Comparison of ENCODE assay signal across 9 mouse cellular contexts in the genomic region with DNA sequence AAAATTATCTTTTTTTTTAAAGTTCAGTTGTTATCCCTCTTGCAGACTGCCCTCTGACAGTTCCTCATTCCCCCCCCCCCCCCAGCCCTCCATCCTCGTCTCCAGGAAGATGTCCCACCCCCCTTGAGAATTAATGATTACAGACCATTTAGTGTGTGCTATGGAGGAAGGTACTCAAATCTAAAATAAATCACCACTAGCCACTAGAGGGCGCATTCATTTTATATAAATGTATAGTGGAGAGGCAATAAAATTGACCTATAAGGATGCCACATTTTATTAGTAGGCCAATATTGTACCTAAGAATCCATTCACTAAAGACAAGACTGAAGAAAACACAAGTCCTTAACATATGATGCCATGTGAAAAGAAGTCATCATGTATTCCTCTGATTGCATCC. TPM values are rescaled to one million over a fixed set of nuclear protein-coding genes. Genes with fewer than 3 reads are reported as not detected.
DNase-seq lines count a peak whose midpoint lies in the region; ATAC-seq and TF ChIP-seq lines count a peak whose summit lies in the region.
"Had no signal": no experiment of that assay in that cellular context is flagged by ENCODE, and none has a peak within 500 bp of the region (broad histone marks: within the 10 kb centered on the region; RNA-seq: fewer than 3 reads in every experiment).

No protein-coding gene starts in this region.

- no peaks in the 10 kb centered on the region for H3K36me3 ChIP-seq in intestine, postnatal 0 days (ENCODE audit: control insufficient read depth, insufficient read depth)
- no peaks in the 10 kb centered on the region for H3K36me3 ChIP-seq in intestine, embryonic 15.5 days
- H3K36me3 ChIP-seq in embryonic facial prominence, embryonic 14.5 days (ENCODE audit: control insufficient read depth, insufficient read depth, low read length) = no peaks in the 10 kb centered on the region
- H3K36me3 ChIP-seq: neural tube, embryonic 12.5 days had no signal

- H3K4me2 ChIP-seq in intestine, postnatal 0 days (replicated peaks; ENCODE audit: low read depth) = no peak overlapping the region
- no peak overlapping the region for H3K4me2 ChIP-seq in intestine, embryonic 15.5 days (replicated peaks)
- no peak overlapping the region for H3K4me2 ChIP-seq in embryonic facial prominence, embryonic 14.5 days (ENCODE audit: low read depth, low read length)
- H3K4me2 ChIP-seq: neural tube, embryonic 12.5 days had no signal

- TF ChIP-seq CTCF in intestine, postnatal 0 days (IDR thresholded peaks at IDR 0.05; ENCODE audit: low read depth) = peak; percentile 61

- H3K27me3 ChIP-seq in intestine, postnatal 0 days (replicated peaks; ENCODE audit: control insufficient read depth, insufficient read depth, low read length) = no peaks in the 10 kb centered on the region
- H3K27me3 ChIP-seq in intestine, embryonic 15.5 days (replicated peaks) = no peaks in the 10 kb centered on the region
- no peaks in the 10 kb centered on the region for H3K27me3 ChIP-seq in embryonic facial prominence, embryonic 14.5 days (replicated peaks; ENCODE audit: control insufficient read depth, insufficient read depth, low read length)
- H3K27me3 ChIP-seq: neural tube, embryonic 12.5 days had no signal

- no peak overlapping the region for H3K4me3 ChIP-seq in intestine, postnatal 0 days (ENCODE audit: low read depth, low read length)
- H3K4me3 ChIP-seq in intestine, embryonic 15.5 days (replicated peaks) = no peak overlapping the region
- H3K4me3 ChIP-seq in embryonic facial prominence, embryonic 14.5 days (ENCODE audit: low read depth, low read length) = no peak overlapping the region
- H3K4me3 ChIP-seq: neural tube, embryonic 12.5 days had no signal

- ATAC-seq in intestine, postnatal 0 days = no peak
- ATAC-seq in intestine, embryonic 15.5 days = no peak
- no peak for ATAC-seq in embryonic facial prominence, embryonic 14.5 days (ENCODE audit: low read depth)
- no peak for ATAC-seq in erythroblast, adult 5-6 weeks (replicated peaks; ENCODE audit: low FRiP score, poor library complexity, severe bottlenecking)

- H3K4me1 ChIP-seq in intestine, postnatal 0 days (replicated peaks; ENCODE audit: control insufficient read depth, insufficient read depth, low read length) = no peaks in the 10 kb centered on the region
- H3K4me1 ChIP-seq in intestine, embryonic 15.5 days (replicated peaks) = no peaks in the 10 kb centered on the region
- no peaks in the 10 kb centered on the region for H3K4me1 ChIP-seq in embryonic facial prominence, embryonic 14.5 days (ENCODE audit: control insufficient read depth, insufficient read depth, low read length)
- H3K4me1 ChIP-seq: neural tube, embryonic 12.5 days had no signal

- no peaks in the 10 kb centered on the region for H3K9me3 ChIP-seq in intestine, postnatal 0 days (ENCODE audit: control insufficient read depth)
- H3K9me3 ChIP-seq in intestine, embryonic 15.5 days = no peaks in the 10 kb centered on the region
- no peaks in the 10 kb centered on the region for H3K9me3 ChIP-seq in embryonic facial prominence, embryonic 14.5 days (ENCODE audit: control insufficient read depth, low read length)
- H3K9me3 ChIP-seq: neural tube, embryonic 12.5 days had no signal

- DNase-seq in 3T3-L1 (ENCODE audit: low read depth, low spot score) (peak; percentile 69), A20 (ENCODE audit: low read depth, low spot score) (peak; percentile 54)
- DNase-seq in embryonic facial prominence, embryonic 14.5 days (ENCODE audit: low spot score) = peak; percentile 67
- DNase-seq in right cerebral cortex, adult 2 months (ENCODE audit: low spot score in 2 of 2) = no peak
- DNase-seq: left cerebral cortex, postnatal 4 days had no signal

- 19% methylated on average over 2 of the region's 2 CpGs for WGBS in intestine, postnatal 0 days
- WGBS in intestine, embryonic 15.5 days = 20% methylated on average over 2 of the region's 2 CpGs
- 12% methylated on average over 2 of the region's 2 CpGs for WGBS in embryonic facial prominence, embryonic 14.5 days

- no peak overlapping the region for H3K27ac ChIP-seq in intestine, postnatal 0 days (ENCODE audit: low read depth, low read length)
- H3K27ac ChIP-seq in intestine, embryonic 15.5 days = no peak overlapping the region
- H3K27ac ChIP-seq in embryonic facial prominence, embryonic 14.5 days (replicated peaks; ENCODE audit: low read depth, low read length) = no peak overlapping the region
- H3K27ac ChIP-seq: neural tube, embryonic 12.5 days had no signal

- H3K9ac ChIP-seq in intestine, postnatal 0 days (ENCODE audit: low read depth, low read length) = no peak overlapping the region
- no peak overlapping the region for H3K9ac ChIP-seq in intestine, embryonic 15.5 days
- no peak overlapping the region for H3K9ac ChIP-seq in embryonic facial prominence, embryonic 14.5 days (ENCODE audit: low read depth, low read length)
- H3K9ac ChIP-seq: neural tube, embryonic 12.5 days had no signal

RNA-seq across cellular contexts. Expression of a gene that starts 40.0 kb away (rescaled TPM):
- 1.4 TPM in 2 replicates for polyA plus RNA-seq in intestine, postnatal 0 days (2015; fragmentation: Nextera tagmentation; extraction: Ambion mirVana)
- 1.0 and 1.1 TPM in 2 replicates for polyA plus RNA-seq in intestine, embryonic 15.5 days (2015; fragmentation: Nextera tagmentation; extraction: Ambion mirVana)
- polyA plus RNA-seq in embryonic facial prominence, embryonic 14.5 days (2014; fragmentation: Nextera tagmentation; extraction: Ambion mirVana) = 4.1 and 5.7 TPM in 2 replicates
- total RNA-seq in erythroblast, adult 5-6 weeks (2015; ENCODE audit: low replicate concordance) = not detected in 2 replicates
- not detected in 2 replicates for total RNA-seq in erythroblast, adult 5-6 weeks (2017; ENCODE audit: low replicate concordance)

Comparison
In these comparisons a context has a peak if more than half of its experiments do, and no peak if none do; other contexts are left out.
1. DNase-seq: peak in 3T3-L1 (single experiment), A20 (single experiment) and embryonic facial prominence, embryonic 14.5 days (single experiment); none in right cerebral cortex, adult 2 months (0 of 2).